Mouse (Mus musculus) frontal cortex, adult 2 months (tissue): ENCODE data around the gene Dnajc11. TPM values are rescaled to one million over a fixed set of nuclear protein-coding genes. Genes with fewer than 3 reads are reported as not detected.

Experiments used
- DNase-seq, 2 experiments: peaks; one replicate each; pipeline ENCODE4 v3.0.0; 2022; ENCODE audit warnings: low spot score in 1 of 2; ENCODE audit errors: extremely low spot score in 1 of 2
- polyA plus RNA-seq: library from polyadenylated mRNA; depleted of rRNA; stranded (reverse); fragments of >200 nt; gene quantifications from 2 replicates; pipeline ENCODE4 v1.2.3, GENCODE M21; 2012

The Dnajc11 gene
- polyA plus RNA-seq, 1 experiment: 62.5 TPM

DNA sequence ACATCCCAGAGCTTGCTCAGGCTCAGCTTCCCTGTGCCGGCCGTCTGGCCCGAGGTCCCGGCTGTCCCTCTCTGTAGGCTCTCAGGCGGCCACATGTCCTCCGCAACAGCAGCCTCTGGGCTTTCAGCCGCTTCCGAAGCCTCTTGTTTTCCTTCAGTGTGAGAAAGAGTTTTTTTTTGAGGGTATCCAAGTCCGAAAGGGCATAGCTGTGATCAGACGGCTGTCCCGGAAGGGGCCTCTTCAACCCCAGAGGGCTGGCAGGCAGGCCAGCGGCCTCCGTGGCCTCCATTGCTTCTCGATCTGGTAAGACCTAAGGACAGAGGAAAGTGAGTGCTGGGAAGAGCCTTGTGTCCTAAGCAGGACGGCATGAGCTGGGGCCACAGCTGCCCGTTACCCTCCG is 49.6 kb downstream of the Dnajc11 start:
- DNase-seq: no peak

DNA sequence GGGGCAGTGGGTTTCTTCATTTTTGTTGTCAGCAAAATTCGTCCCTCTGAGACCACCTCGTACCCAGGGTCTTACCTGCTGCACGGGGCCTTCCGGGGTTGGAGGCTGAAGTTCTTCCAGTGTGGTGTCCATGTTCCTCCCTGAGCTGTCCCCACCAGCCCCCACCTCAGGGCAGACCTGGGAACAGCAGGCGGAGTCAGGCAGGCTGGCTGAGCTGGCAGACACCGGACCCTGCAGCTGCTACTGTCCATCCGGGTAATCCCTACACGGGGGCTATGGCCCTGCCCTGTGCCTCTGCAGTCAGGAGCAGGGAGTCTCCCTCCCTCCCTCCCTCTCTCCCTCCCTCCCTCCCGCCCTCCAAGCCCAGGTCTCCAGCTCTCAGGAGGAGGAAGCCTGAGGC is 50.1 kb downstream of the Dnajc11 start:
- no peak for DNase-seq

DNA sequence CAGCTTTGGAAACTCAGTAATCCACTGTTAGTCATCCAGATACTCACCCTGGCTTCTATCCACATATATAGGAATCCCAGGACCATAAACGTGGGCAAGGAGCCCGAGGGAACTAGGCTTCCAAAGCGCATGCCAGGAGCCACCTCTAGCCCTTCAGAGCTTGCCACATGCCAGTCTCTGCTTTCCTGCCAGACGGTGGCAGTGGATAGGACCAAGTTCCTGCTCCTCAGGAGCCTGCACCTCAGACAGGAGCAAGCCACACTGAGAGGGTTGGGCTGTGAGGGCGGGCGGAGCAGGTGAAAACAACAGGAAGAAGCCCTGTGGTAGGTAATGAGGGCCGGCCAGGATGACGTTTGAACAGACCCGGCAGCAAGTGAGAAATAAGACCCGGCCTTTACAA is 52.4 kb downstream of the Dnajc11 start:
- DNase-seq: no peak

DNA sequence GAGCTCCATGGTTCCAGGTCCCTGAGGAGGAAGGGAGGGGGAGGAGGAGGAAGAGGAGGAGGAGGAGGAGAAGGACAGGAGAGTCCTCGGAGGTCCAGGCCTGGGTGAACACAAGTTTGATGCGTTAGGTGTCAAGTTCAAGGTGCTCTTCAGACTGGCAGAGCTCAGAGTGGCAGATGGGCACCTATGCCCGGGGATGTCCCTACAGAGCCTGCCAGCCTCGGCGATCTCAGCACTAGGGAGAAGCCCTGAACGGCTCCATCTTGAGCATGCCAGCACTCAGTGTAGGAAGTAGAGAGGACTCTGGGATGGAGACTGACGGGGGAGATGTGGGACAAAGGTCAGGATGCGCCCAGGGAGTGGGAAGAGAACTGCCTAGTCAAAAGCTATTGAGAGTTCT is 53.2 kb downstream of the Dnajc11 start:
- no peak for DNase-seq

DNA sequence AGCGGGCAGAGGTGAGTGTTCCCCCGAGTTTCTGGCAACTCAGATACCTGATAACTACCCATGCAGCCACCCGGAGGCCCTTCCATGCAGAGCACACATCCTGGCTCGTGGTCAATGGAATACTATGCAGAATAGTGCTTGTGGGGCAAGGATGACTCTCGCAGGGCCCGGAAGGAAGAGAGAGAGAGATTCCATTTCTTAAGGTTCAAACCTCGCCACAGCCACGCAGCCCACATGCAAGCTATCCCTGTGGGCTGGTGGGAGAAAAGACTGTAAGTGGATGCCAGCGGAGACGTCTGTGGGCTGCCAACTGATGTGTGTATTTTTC is 54.5 kb downstream of the Dnajc11 start:
- no peak for DNase-seq

DNA sequence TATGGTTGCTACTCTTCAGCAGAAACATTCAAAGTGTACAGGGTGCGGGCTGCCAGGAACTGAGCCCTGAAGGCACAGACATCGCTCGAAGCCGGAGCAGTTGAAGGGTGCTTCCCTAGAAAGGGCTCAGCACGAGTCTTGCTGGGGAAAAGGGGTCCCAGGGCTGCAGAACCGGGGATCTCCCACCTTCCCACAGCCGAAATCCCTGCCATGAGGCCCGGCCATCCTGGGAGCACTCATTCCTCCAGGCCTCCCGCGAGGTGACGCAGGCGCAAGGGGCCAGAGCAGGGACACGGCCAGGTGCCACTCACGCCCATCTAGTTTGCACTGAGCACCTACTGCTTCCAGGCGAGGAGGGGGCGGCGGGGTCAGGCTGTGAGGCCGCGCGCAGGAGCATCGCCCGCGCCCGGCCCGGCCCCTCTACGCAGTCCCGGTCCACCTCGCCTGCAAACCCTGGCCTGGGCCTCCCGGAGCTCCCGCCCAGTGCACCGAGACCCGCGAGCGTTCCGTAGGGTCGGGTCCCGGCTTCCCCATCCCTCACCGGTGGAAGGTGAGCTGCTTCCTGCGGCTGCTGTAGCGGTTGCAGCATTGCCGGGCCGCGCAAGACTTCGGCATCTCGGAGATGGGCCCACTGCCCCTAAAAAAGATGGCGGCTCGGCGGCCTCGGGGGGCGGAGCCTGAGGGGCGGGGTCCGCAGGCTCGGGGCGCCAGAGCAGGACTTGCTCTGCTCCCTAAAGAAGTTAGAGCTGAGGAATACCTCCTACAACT is 55.0 kb downstream of the Dnajc11 start, which contains the start of gene Thap3:
Gene Thap3 (minus strand): TSS at position 656 of the 768 bp plus-strand sequence.
- peak in 1 of 2 experiments; percentile 85 for DNase-seq

DNA sequence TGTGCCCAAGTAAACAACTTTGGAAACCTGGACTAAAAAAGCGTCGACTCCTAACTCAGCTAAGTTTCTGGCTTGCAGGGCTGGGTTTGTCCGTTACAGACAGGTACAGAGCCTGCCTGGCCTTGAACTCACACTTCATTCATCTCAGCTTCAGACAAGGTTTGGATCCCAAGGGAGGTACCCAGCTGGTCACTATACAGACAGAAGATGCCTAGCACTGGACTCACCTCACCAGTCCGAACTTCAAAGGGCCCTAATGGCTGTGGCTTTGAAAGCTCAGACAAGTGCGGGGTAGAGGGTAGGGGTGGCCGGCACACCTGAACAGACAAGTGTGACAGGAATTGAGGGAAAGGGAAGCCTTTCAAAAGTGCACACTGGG is 55.6 kb downstream of the Dnajc11 start:
- DNase-seq: no peak

DNA sequence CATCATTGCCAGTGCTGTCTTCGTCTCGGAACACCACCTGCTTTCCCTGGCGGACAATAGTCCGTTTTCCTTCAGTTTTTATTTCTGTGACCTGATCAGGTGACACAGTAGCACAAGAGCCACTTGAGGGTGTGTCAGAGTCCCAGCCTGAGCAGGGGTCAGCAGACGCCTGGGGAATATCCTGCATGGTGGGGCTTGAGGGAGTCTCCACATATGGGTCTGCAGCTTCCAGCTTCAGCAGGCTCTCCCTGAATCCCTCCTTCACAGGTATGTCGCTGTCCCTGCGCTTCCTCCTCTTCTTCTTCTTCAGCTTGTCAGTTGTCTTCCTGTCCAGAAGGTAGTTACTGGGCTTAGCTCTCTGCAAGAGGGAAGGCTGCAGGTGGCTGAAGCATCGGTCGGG is 58.6 kb downstream of the Dnajc11 start:
- no peak for DNase-seq

DNA sequence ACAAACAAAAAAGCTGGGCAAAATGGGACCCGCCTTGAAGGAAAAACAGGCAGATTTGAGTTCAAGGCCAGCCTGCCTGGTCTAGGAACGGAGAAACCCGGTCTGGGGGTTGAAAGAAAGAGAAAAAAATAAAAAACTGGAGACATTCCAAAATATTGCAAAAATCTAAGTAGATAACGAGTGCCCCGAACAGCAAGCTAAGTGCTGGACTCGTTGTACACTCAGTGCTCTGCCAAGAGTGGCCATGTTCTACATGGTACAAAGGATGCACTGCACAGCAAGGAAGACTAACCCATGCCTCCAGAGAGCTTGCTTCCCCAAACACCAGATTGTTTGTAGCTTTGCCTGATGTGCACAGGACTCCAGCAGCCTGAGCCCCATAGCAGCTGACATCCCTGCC is 59.5 kb downstream of the Dnajc11 start:
- no peak for DNase-seq

DNA sequence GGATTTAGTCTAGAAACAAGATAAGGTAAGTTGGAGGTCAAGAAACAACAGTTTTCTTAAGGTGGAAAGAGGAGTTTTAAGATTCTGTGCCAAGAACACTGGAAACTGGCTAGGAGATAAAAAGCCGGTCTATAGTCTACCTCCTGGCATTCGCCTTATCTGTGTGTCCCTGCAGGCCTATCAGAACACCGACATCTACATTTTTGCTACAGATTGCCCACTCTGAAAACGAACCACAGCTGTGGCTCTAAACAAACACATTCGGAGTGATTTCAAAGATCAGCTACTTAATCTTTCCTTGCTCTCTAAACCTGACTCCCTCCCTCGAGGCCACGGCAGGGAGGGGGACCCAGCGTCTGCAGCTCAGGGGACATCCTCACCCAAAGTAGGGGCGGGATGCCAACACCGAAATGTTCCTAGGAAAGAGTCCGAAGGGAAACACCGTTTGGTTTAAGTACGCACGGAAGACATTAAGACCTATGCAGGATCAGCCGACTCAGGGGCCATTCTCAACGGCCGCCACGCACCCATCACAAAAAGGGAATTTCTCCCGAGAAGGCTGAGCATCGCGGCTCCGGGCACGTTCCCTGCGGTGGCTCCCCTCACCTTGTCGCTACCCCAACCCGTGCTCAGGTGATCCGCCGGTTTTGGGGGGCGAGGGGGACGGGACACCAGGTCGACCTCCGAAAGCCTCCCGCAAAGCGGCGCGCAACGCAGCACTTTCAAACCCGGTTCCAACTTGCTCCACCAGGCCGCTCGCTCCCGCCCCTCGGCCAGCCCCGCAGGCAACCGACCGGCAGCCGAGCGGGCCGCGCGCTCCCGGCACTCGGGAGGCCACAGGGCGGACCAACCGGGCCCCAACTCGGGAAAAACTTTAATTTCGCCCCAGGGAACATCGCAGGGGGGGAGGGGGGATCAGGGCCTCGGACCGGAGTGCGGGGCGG is 61.0 kb downstream of the Dnajc11 start:
- DNase-seq: no peak

DNA sequence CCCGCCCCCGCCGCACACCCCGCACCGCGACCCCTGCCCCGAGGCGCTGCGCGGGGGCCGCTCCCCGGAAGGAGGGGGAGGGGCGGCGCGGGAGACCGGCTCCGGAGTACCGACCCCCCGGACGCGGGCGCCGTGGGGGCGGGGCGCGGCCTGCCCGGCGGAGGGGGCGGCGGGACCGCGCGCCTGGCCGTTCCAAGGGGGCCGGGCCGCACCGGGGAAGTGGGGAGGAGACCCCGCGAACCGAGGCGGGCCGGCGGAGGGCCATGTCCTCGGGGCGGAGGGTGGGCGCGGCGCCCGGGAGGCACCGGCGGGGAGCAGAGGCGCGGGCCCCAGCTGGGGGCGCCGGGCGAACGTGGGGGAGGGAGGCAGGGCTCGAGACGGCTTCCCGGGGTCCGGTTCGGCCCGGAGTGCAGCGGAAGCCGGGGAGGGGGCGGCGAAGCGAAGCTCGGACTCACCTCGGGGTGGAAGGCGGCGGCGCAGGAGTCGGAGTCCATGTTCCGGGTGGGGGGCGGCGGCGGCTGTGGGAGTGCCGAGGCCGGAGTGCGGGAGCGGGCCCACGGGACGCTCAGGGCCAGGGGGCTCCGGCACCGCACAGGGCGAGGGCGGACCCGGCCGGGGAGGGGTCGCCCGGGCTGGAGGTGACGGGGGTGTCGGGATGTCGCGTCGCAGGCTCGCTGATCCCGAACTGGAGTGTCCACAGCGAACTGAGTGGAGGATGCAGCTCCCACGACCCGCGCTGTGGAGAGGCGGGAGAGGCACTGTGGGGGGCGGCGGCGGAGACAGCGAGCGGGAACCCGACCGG is 62.1 kb downstream of the Dnajc11 start:
- DNase-seq: no peak

DNA sequence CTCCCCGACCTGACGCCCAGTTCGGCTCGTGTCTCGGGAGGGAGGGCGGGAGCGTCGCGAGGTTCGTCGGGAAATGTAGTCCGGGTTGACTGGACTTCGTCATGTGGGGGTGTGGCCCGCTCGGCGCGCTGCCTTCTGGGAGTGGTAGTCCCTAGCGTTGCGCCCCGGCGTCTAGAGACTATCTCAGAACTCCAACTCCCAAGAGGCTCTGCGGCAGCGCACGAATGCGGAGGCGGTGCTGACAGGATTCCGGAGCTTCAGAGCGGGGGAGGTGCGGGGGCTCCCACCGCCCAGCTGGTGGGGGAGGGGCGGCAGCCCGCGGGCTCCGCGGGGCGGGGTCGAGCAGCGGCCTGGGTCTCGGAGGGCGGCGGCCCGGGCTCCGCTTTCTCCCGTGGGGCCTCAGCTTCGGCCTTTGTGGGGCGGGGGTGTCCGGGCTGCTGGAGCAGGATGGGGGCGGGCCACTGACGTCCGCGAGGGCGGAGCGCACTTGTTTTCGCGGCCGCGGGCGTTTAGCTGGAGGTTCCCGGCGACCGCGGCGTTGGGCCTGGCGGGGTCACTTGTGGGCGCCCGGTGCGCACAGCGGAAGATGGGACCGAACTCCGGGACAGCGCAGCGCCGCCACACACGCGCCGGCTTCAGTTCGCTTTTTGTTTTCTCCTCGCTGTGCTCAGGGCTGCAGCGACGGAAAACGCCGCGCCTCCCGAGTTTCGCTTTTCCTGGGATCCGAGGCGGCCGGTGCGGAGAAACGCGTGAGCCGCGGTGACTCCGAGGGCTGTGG is 62.9 kb downstream of the Dnajc11 start, which contains the start of gene Phf13:
Gene Phf13 (minus strand): TSS at position 86 of the 778 bp plus-strand sequence.
- peak; percentile 98 to 99 for DNase-seq

DNA sequence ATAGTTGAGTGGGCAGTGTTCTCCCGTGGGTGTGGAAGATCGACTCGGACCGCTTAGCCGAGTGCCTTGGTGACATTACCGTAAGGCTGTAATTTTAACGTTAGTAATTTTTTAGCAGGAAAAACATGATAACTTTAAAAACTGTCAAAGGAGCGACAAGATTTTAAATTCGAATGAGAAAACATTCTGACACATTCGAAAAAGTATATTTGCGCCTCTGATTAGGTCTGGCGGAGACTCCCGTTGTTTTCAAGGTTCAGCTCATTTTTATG is 63.4 kb downstream of the Dnajc11 start:
- no peak for DNase-seq

DNA sequence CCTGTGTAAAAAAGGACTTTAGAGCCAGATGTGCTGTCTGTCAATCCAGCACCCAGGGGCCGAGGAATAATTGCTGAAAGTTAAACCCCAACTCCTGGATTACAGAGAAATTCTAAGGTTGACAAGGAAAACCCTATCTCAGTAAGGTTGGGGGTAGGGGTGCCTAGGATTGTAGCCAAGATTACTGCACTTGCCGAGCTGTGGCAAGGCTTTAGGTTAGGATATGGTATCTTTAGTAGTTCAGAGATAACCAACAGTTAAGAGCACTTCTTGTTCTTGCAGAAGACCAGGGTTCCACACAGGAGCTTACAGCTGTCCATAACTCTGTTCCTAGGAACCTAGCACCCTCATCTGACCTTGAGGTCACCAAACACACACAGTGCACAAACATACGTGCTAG is 64.2 kb downstream of the Dnajc11 start:
- no peak for DNase-seq

DNA sequence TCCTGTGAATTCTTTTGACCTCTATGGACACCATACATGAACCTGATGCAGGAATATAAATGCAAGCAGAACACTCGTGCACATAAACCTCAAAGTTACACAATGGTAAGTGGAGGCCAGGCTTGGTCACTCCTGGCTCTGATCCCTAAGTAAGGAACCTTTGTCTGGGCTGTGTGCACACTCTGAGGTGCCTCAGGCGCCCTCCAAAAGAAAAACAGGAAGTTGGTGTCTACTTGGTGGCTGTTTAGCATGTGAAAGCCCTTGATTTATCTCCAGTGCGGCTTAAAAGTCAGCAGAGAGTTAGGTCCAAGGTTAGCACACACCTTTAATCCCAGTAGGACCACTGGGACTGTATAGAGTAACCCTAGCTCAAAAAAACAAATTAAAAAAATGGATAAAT is 66.0 kb downstream of the Dnajc11 start:
- no peak for DNase-seq

DNA sequence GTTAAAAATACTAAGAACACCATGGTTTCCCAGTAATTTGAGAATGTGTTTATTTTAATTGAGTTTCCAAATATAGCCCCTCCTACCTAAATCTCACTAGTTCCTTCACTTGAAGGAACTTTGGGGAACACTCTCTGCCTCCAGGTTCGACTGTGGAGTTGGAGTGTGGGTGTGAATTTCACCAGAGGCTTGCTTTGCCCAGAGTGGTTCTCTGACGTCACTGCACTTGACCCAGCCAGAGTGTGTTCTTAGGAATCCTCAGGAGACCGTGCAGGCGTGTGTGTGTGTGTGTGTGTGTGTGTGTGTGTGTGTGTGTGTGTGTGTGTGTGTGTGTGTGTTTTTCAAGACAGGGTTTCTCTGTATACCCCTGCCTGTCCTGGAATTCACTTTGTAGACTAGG is 67.4 kb downstream of the Dnajc11 start:
- DNase-seq: peak in 1 of 2 experiments; percentile 62

DNA sequence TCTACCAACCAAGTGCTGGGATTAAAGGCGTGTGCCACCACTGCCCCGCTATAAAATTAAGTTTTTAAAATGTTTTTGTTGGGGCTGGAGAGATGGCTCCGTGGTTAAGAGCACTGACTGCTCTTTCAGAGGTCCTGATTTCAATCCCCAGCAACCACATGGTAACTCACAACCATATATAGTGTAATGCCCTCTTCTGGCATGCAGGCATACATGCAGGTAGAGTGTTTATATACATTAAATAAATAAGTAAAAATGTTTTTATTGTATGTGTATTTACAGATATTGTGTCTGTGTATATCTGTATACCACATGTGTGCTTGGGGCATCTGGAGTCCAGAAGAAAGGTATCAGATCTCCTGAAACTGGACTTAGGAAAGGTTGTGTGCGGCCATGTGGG is 67.8 kb downstream of the Dnajc11 start:
- no peak for DNase-seq

DNA sequence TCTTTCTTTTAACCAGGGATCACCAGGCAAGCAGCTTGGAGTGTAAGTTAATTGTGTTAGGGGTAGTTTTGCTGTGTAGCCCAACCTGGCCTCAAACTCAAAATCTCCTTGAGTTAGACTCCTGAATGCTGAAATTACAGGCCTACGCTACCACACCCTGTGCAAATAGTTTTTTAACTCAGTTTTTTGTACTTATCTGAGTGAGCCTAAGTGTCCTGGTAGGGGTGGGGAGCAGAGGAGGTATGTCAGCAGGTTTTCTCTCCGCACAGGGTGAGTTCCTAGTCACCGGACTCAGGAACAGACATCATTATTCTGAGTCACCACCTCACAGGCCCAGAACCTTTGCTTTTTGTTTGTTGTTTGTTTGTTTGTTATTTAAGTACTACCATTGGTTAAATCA is 68.6 kb downstream of the Dnajc11 start:
- DNase-seq: no peak

DNA sequence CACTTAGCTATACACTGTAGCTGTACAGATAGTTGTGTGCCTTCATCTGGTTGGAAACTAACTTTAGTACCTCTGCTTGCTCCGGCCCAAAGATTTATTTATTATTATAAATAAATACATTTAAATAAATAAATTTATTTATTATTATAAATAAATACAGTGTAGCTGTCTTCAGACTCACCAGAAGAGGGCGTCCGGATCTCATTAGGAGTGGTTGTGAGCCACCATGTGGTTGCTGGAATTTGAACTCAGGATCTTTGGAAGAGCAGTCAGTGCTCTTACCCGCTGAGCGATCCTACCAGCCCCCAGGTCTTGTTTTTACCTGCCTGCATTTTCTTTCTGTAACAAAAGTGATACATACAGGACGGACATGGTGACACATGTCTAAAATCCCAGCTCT is 72.6 kb downstream of the Dnajc11 start:
- DNase-seq: no peak

DNA sequence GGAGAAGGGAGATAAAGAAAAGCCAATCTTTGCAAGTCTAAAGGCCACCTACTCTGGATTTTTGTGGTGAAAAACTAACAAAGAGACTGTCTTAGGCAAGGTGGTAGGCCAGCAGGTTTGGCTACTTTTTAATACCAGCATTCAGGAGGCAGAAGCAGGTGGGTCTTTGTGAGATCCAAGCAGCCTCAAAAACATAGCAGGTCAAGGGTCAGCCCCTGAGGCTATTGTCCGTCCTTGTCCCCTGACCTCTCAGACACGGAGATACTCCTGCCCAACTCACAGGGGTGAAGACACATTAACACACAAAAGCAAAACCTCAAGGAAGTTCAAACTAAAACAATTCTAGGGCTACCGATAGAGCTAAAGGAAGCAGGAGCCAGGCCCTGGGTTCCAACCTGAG is 73.3 kb downstream of the Dnajc11 start:
- DNase-seq: no peak
